Mouse (Mus musculus): Measurements from ENCODE around the gene Neu2.

DNA sequence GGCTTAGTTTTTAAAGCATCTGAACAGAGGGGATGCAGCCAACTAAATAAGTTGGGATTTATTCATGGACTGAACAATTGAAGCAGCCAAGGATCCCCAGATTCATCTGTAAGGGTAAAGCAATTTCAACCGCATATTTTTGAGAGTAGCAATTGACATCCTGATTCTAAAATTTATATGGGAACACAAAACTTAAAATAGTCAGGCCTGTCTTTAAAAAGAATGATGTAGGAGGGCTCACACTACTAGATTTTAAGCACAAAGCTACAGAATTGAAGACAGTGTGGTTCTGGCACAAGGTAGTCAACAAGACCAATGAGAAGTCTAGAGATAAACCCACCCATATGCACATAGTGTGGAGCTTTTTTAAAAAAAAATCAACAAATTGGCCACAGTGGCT, 27.3 kb downstream of the Neu2 start:
- TF ChIP-seq CTCF (IDR thresholded peaks at IDR 0.05; ENCODE audit: extremely low read depth, insufficient read depth, low read length) (no peak), POLR2A (IDR thresholded peaks at IDR 0.05; ENCODE audit: extremely low read depth, insufficient read depth, low read length) (no peak)
